Mouse (Mus musculus): Measurements from ENCODE around the gene Cdipt. TPM values are rescaled to one million over a fixed set of nuclear protein-coding genes. Genes with fewer than 3 reads are reported as not detected.
A peak's percentile ranks its signal among the peaks of the same experiment; 100 is the strongest.

Gene Cdipt
- polyA plus RNA-seq, 1 experiment = 237 TPM

- 0 out of 2 replicates have a peak, but pooled peaks cover 6% of the 10 kb centered on the region for H3K4me1 ChIP-seq (ENCODE audit: control insufficient read depth, insufficient read depth, low read length)
- no peaks in the 10 kb centered on the region for H3K27me3 ChIP-seq (replicated peaks; ENCODE audit: control insufficient read depth, insufficient read depth, low read length)
- TF ChIP-seq CTCF (conservative IDR thresholded peaks at IDR 0.05; ENCODE audit: insufficient read depth, insufficient read length, low read depth, low read length) (no peak), POLR2A (IDR thresholded peaks at IDR 0.05; ENCODE audit: low read depth, low read length) (no peak)
- H3K27ac ChIP-seq (ENCODE audit: insufficient read depth, low read depth, low read length) = no peak overlapping the region
- H3K36me3 ChIP-seq (ENCODE audit: control insufficient read depth, insufficient read depth, low read length) = no peaks in the 10 kb centered on the region
- no peak for DNase-seq
- H3K4me3 ChIP-seq (ENCODE audit: insufficient read depth, low read depth, low read length) = no peak overlapping the region
- WGBS = 64% methylated on average over 4 of the region's 4 CpGs
Observed at GRCm38 (mm10) chr7:127004122-127004875, 28.6 kb downstream of the Cdipt start.

DNA sequence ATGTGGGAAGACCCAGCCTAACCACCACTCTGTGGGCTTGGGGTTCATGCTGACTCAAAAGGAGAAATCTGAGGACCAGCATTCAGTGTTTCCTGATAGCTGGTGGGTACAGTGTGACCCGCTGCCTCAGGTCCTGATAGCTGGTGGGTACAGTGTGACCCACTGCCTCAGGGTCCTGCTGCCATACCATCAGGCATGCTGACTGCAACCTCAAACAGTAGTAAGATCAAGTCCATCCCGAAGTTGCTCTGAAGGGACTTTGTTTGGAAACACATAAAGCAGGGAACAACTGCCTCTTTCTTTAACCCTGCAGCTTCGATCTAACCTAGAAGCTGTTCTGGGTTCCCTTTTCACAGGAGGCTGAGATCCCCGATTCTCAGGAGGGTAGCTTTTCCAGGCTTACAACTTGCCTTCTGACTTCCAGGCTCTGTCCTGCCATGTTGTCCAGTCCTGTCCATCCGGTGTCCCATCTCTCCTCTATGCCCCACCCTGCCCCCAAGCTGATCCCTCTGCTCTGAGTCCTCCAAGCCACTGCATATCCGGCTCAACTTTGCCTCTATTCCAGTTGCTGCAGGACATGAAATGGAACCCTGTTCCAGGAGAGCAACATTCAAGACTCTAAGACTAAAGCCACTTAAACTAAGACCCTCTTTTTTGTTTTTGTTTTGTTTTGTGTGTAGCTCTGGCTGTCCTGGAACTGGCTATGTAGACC, 31.8 kb downstream of the Cdipt start:
- no peak for DNase-seq
- H3K27ac ChIP-seq (ENCODE audit: insufficient read depth, low read depth, low read length) = no peak overlapping the region
- 85% methylated on average over 6 of the region's 6 CpGs for WGBS

DNA sequence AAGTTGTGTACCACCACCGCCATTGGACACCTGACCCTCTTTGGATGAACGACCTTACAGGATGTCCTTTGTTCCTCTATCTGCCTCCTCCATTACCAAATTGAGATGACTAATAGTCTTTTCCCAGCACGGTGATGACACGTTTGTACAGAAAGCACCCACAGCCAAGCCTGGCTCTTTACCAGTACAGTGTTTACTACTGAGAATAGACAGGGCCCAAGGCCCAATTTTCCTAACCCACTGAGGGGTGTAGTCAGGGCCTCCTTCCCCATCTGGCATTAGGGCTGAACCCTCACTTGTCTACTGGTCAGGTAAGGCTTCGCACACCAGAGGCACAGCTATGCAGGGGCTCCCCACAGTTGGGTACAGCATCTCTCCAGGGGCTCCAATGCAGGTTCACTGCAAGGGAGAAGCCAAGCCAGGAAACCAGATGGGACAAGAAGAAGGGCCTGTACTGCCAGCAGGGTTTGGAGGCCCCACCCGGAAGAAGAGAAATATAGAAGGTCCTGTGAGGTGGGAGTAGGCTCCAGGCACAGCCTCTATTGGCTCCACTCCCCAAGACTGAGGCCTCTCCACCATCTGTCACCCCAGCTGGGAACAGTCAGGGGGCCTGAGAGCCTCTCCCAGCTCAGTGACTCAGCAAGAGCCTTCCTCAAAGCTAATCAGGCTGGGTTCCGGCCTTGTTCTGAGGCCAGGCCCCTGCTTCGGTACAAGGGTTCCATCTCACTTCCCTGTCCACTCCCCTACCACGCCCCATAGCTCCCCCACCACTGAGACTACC, 32.7 kb downstream of the Cdipt start:
- peaks cover 9% of the 10 kb centered on the region; the same call in 1 of the 2 replicates for H3K4me1 ChIP-seq (ENCODE audit: control insufficient read depth, insufficient read depth, low read length)
- H3K27ac ChIP-seq (ENCODE audit: insufficient read depth, low read depth, low read length) = peak overlapping the region; percentile 66
- no peaks in the 10 kb centered on the region for H3K36me3 ChIP-seq (ENCODE audit: control insufficient read depth, insufficient read depth, low read length)
- no peak for TF ChIP-seq CTCF (conservative IDR thresholded peaks at IDR 0.05; ENCODE audit: insufficient read depth, insufficient read length, low read depth, low read length)
- TF ChIP-seq POLR2A (IDR thresholded peaks at IDR 0.05; ENCODE audit: low read depth, low read length) = no peak
- no peak overlapping the region for H3K4me3 ChIP-seq (ENCODE audit: insufficient read depth, low read depth, low read length)
- DNase-seq = peak; percentile 67
- no peaks in the 10 kb centered on the region for H3K27me3 ChIP-seq (replicated peaks; ENCODE audit: control insufficient read depth, insufficient read depth, low read length)
- WGBS = 55% methylated on average over 9 of the region's 9 CpGs

More for the DNA sequence above, 31.8 kb downstream of the Cdipt start:
- Histone ChIP-seq H3K27me3 (replicated peaks; ENCODE audit: control insufficient read depth, insufficient read depth, low read length) (no peaks in the 10 kb centered on the region), H3K4me1 (ENCODE audit: control insufficient read depth, insufficient read depth, low read length) (0 out of 2 replicates have a peak, but pooled peaks cover 6% of the 10 kb centered on the region), H3K4me3 (ENCODE audit: insufficient read depth, low read depth, low read length) (no peak overlapping the region), H3K36me3 (ENCODE audit: control insufficient read depth, insufficient read depth, low read length) (no peaks in the 10 kb centered on the region)
- TF ChIP-seq CTCF (conservative IDR thresholded peaks at IDR 0.05; ENCODE audit: insufficient read depth, insufficient read length, low read depth, low read length) = no peak
- no peak for TF ChIP-seq POLR2A (IDR thresholded peaks at IDR 0.05; ENCODE audit: low read depth, low read length)

DNA sequence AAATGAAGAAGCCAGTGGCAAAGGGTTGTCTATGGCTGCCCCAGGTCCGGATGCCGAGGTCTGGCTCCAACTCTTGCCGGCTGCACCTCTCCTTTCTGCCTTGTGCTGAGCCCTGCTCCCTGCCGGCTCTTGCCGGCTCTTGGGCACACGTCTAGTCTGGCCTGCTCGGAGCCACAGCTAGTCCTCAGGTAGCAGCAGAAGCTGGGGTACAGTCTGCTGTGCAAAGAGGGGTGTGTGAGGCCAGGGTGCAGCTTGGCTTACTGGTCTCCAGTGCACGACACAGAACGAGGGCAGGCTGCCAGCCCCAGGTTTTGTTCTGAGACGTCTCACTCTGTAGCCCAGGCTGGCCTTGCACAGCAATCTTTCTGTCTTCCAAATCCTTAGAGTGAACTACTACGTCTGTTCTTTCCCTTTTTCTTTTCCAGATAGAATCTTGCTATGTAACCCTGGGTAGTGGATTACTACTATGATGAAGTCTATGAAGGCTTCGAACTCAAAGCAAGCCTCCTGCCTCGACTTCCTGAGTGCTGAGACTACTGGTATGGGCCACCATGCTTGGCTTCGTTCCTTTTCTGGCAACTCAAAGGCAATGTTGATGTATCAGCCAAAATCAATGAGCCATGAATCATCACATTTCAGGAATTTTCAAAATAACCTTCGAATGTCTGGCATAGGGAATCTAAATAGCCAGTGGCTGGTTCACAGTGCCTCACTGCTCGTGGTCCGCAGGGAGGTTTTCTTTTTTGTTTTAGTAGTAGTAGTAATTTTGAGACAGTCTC, 33.8 kb downstream of the Cdipt start:
- no peaks in the 10 kb centered on the region for H3K36me3 ChIP-seq (ENCODE audit: control insufficient read depth, insufficient read depth, low read length)
- TF ChIP-seq POLR2A (IDR thresholded peaks at IDR 0.05; ENCODE audit: low read depth, low read length) (no peak), CTCF (conservative IDR thresholded peaks at IDR 0.05; ENCODE audit: insufficient read depth, insufficient read length, low read depth, low read length) (no peak)
- no peak overlapping the region for H3K4me3 ChIP-seq (ENCODE audit: insufficient read depth, low read depth, low read length)
- peak overlapping the region; percentile 66 for H3K27ac ChIP-seq (ENCODE audit: insufficient read depth, low read depth, low read length)
- whole genome bisulfite sequencing = 65% methylated on average over 17 of the region's 17 CpGs
- H3K4me1 ChIP-seq (ENCODE audit: control insufficient read depth, insufficient read depth, low read length) = peaks cover 8% of the 10 kb centered on the region; the same call in 1 of the 2 replicates
- DNase-seq = no peak
- no peaks in the 10 kb centered on the region for H3K27me3 ChIP-seq (replicated peaks; ENCODE audit: control insufficient read depth, insufficient read depth, low read length)

GRCm38 (mm10) chr7:127011051-127011450, 35.3 kb downstream of the Cdipt start:
- Histone ChIP-seq H3K4me1 (ENCODE audit: control insufficient read depth, insufficient read depth, low read length) (peaks cover 5% of the 10 kb centered on the region; the same call in 1 of the 2 replicates), H3K4me3 (ENCODE audit: insufficient read depth, low read depth, low read length) (no peak overlapping the region), H3K27me3 (replicated peaks; ENCODE audit: control insufficient read depth, insufficient read depth, low read length) (no peaks in the 10 kb centered on the region), H3K27ac (ENCODE audit: insufficient read depth, low read depth, low read length) (no peak overlapping the region), H3K36me3 (ENCODE audit: control insufficient read depth, insufficient read depth, low read length) (no peaks in the 10 kb centered on the region)
- TF ChIP-seq POLR2A (IDR thresholded peaks at IDR 0.05; ENCODE audit: low read depth, low read length) (no peak), CTCF (conservative IDR thresholded peaks at IDR 0.05; ENCODE audit: insufficient read depth, insufficient read length, low read depth, low read length) (no peak)
- WGBS = 90% methylated on average over 2 of the region's 2 CpGs
- no peak for DNase-seq

DNA sequence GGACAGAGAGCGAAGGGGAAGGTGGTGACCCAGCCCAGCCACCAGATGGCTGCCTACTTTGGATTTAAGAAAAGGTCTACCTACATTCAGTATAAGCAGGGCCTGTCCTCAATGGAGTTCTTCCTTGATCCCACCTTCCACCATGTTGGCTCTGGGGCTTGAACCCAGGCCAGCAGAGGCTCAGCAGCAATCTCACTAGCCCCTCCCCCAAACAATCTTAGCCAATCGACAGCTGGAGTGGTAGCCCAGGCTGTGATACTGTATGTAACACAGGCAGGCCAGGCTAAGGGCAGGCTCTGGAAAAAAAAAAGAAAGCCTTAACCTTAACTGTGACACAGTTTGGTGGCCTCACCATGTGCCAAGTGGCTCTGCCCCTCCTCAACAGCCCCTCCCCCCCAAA, 36.0 kb downstream of the Cdipt start:
- no peaks in the 10 kb centered on the region for H3K27me3 ChIP-seq (replicated peaks; ENCODE audit: control insufficient read depth, insufficient read depth, low read length)
- no peaks in the 10 kb centered on the region for H3K36me3 ChIP-seq (ENCODE audit: control insufficient read depth, insufficient read depth, low read length)
- no peak for DNase-seq
- WGBS = 78% methylated on average over 2 of the region's 2 CpGs
- H3K27ac ChIP-seq (ENCODE audit: insufficient read depth, low read depth, low read length) = no peak overlapping the region
- TF ChIP-seq POLR2A (IDR thresholded peaks at IDR 0.05; ENCODE audit: low read depth, low read length) (no peak), CTCF (conservative IDR thresholded peaks at IDR 0.05; ENCODE audit: insufficient read depth, insufficient read length, low read depth, low read length) (no peak)
- no peak overlapping the region for H3K4me3 ChIP-seq (ENCODE audit: insufficient read depth, low read depth, low read length)
- H3K4me1 ChIP-seq (ENCODE audit: control insufficient read depth, insufficient read depth, low read length) = peaks cover 5% of the 10 kb centered on the region; the same call in 1 of the 2 replicates

All from kidney, adult 2 months (tissue).